Mouse (Mus musculus) heart, adult 2 months (tissue): ENCODE data around the gene Polr2a.

Source experiments
- CTCF ChIP-seq: fragments of 200-600 bp; IDR thresholded peaks from 2 replicates; pipeline ENCODE4 v1.8.1; 2022; ENCODE audit warnings: antibody characterized with exemption, mild to moderate bottlenecking, moderate library complexity
- EP300 ChIP-seq: fragments of 200-500 bp; IDR thresholded peaks from 2 replicates; pipeline ENCODE4 v1.6.1; 2011; ENCODE audit warnings: low read depth, low read length, control low read depth; ENCODE audit not compliant: insufficient read depth
- POLR2A ChIP-seq: fragments of 200-500 bp; IDR thresholded peaks from 2 replicates; pipeline ENCODE4 v1.6.1; 2011; ENCODE audit warnings: mild to moderate bottlenecking, low read depth, low read length, control low read depth; ENCODE audit not compliant: insufficient read depth

DNA sequence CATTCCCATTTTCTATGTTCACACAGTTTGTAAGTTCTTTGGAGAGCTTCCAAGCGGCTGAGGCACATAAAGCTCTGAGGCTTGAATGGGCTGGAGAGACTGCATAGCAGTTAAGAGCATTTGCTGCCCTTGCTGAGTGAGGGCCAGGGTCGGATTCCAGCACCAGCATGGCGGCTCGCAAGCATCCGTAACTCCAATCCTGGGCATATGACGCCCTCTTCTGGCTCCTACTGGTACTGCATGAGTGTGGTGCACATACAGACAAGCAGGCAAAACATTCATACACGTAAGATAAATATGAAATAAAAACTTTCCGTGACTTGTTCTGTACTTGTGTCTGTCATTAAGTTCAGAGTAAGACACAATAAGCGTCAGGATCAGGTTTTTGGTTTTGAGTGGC, 43.0 kb downstream of the Polr2a start:
- peak; percentile 78 for TF ChIP-seq CTCF
- no peak for TF ChIP-seq POLR2A
- no peak for TF ChIP-seq EP300
